Mouse (Mus musculus) liver, embryonic 14.5 days (tissue): ENCODE results near the gene Cd1d1. TPM values are rescaled to one million over a fixed set of nuclear protein-coding genes. Genes with fewer than 3 reads are reported as not detected.

ENCODE experiments used
- ATAC-seq: fragments of 200-750 bp; cut with Nextera tagmentation; 2 replicates; pipeline ENCODE4 v1.8.0; 2017; ENCODE audit warnings: moderate number of reproducible peaks, mild to moderate bottlenecking, moderate library complexity; ENCODE audit not compliant: insufficient read depth
- DNase-seq, 3 experiments: peaks; one replicate each; pipeline ENCODE4 v3.0.0-alpha.2; 2012 to 2013; ENCODE audit warnings: low read depth in 3 of 3, low spot score in 3 of 3
- H3K27ac ChIP-seq: fragments of 300-500 bp; sonication (generic); 2 replicates; pipeline ENCODE4 v1.5.1; 2014; ENCODE audit warnings: moderate library complexity, mild to moderate bottlenecking, control low read depth, inconsistent platforms
- H3K27me3 ChIP-seq: fragments of 300-500 bp; sonication (generic); 2 replicates; pipeline ENCODE4 v1.6.1; 2014; ENCODE audit warnings: mild to moderate bottlenecking, low read length, moderate library complexity; ENCODE audit not compliant: control insufficient read depth, insufficient read depth
- H3K36me3 ChIP-seq: fragments of 300-500 bp; sonication (generic); replicated peaks from 2 replicates; pipeline ENCODE4 v1.6.1; 2014; ENCODE audit warnings: low read depth; ENCODE audit not compliant: control insufficient read depth, insufficient read depth
- H3K4me1 ChIP-seq, 2 experiments: fragments of 200-500 bp in 1 of 2; fragments of 300-500 bp in 1 of 2; sonication (generic) in 1 of 2; replicated peaks; 2 replicates each; pipeline ENCODE4 v1.6.1; 2012 to 2014; ENCODE audit warnings: antibody characterized with exemption in 1 of 2, inconsistent platforms in 1 of 2, low read length in 1 of 2; ENCODE audit not compliant: control insufficient read depth in 2 of 2, insufficient read depth in 2 of 2
- H3K4me2 ChIP-seq: fragments of 300-500 bp; sonication (generic); 2 replicates; pipeline ENCODE4 v1.6.1; 2014; ENCODE audit warnings: low read depth, mild to moderate bottlenecking, control low read depth, moderate library complexity
- H3K4me3 ChIP-seq, 2 experiments: fragments of 200-500 bp in 1 of 2; fragments of 300-500 bp in 1 of 2; sonication (generic) in 1 of 2; 2 replicates each; pipeline ENCODE4 v1.5.1; 2012 to 2014; ENCODE audit warnings: low read depth in 2 of 2, low read length in 2 of 2, mild to moderate bottlenecking in 2 of 2, control low read depth in 1 of 2, inconsistent platforms in 1 of 2, moderate library complexity in 1 of 2; ENCODE audit not compliant: insufficient read depth in 1 of 2
- H3K9ac ChIP-seq: fragments of 300-500 bp; sonication (generic); replicated peaks from 2 replicates; pipeline ENCODE4 v1.6.1; 2014; ENCODE audit warnings: mild to moderate bottlenecking, control low read depth, moderate library complexity
- H3K9me3 ChIP-seq: fragments of 300-500 bp; sonication (generic); 2 replicates; pipeline ENCODE4 v1.6.1; 2016; ENCODE audit warnings: low read length, mixed read lengths; ENCODE audit not compliant: control insufficient read depth
- CTCF ChIP-seq: IDR thresholded peaks from 2 replicates; pipeline ENCODE4 v1.5.1; 2016; ENCODE audit warnings: antibody characterized with exemption, low read depth, control low read depth
- EP300 ChIP-seq: IDR thresholded peaks from 2 replicates; pipeline ENCODE4 v1.6.1; 2016; ENCODE audit warnings: antibody characterized with exemption, low read depth
- WGBS: fragments of 180-500 bp; shearing (Covaris S2); extraction: QIAGEN DNeasy Blood & Tissue Kit; methylation state at CpG from one replicate; pipeline ENCODE4 v1.1.7; 2014; ENCODE audit not compliant: insufficient replicate concordance; 5-methylcytosine and 5-hydroxymethylcytosine counted together
- polyA plus RNA-seq, 2 experiments: library from polyadenylated mRNA; depleted of rRNA in 1 of 2; stranded (reverse) in 1 of 2; unstranded in 1 of 2; fragments of >200 nt; fragmentation: Nextera tagmentation in 1 of 2; extraction: Ambion mirVana in 1 of 2; gene quantifications; 2 replicates each; pipeline versions ENCODE4 v1.2.1 to v1.2.3; 2012 to 2014

Cd1d1 gene
- polyA plus RNA-seq, 2 experiments = 3.4 to 4.2 TPM

DNA sequence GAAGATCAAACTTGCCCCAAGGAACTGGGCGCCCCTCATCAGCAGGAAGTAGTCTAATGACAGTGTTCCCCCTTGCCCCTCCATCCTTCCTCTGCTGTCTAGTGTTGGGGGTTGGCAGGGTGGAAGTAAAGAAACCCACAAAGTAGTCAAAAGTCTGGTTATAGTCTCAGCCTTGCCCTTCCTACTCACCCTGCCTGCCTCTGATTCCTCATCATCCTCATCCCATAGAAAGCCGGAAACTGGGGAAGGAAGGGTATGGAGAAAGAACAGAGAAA lies 37.9 kb downstream of the Cd1d1 start:
- WGBS = 45% methylated on average over 2 of the region's 2 CpGs
- Histone ChIP-seq H3K27me3 (no peaks in the 10 kb centered on the region), H3K36me3 (no peaks in the 10 kb centered on the region), H3K9ac (no peak overlapping the region), H3K4me3 (no peak overlapping the region), H3K4me1 (no peaks in the 10 kb centered on the region; a peak in 2 of 4 replicates), H3K4me2 (no peak overlapping the region), H3K9me3 (no peaks in the 10 kb centered on the region), H3K27ac (no peak overlapping the region)
- TF ChIP-seq EP300 = no peak
- TF ChIP-seq CTCF = no peak
- ATAC-seq (no peak), DNase-seq (no peak)

- Histone ChIP-seq H3K36me3 (no peaks in the 10 kb centered on the region), H3K4me2 (no peak overlapping the region), H3K4me1 (no peaks in the 10 kb centered on the region; a peak in 2 of 4 replicates), H3K9me3 (no peaks in the 10 kb centered on the region), H3K27me3 (no peaks in the 10 kb centered on the region), H3K4me3 (no peak overlapping the region), H3K27ac (no peak overlapping the region), H3K9ac (no peak overlapping the region)
- DNase-seq (no peak), ATAC-seq (no peak)
- 36% methylated on average over 17 of the region's 17 CpGs for WGBS
- no peak for TF ChIP-seq CTCF
- no peak for TF ChIP-seq EP300
Measured at GRCm38 (mm10) chr3:86960656-86961394, 38.4 kb downstream of the Cd1d1 start.

GRCm38 (mm10) chr3:86959088-86959487 lies 40.2 kb downstream of the Cd1d1 start:
- H3K4me1 ChIP-seq = no peaks in the 10 kb centered on the region; a peak in 2 of 4 replicates
- H3K9ac ChIP-seq = no peak overlapping the region
- no peak for ATAC-seq
- no peaks in the 10 kb centered on the region for H3K36me3 ChIP-seq
- no peak for DNase-seq
- no peak for TF ChIP-seq EP300
- TF ChIP-seq CTCF = no peak
- H3K4me3 ChIP-seq = no peak overlapping the region
- H3K27me3 ChIP-seq = no peaks in the 10 kb centered on the region
- H3K9me3 ChIP-seq = no peaks in the 10 kb centered on the region
- no peak overlapping the region for H3K27ac ChIP-seq
- no peak overlapping the region for H3K4me2 ChIP-seq
- 46% methylated on average over 7 of the region's 7 CpGs for WGBS

- H3K27ac ChIP-seq = no peak overlapping the region
- no peak overlapping the region for H3K4me2 ChIP-seq
- H3K4me1 ChIP-seq = no peaks in the 10 kb centered on the region; a peak in 1 of 4 replicates
- TF ChIP-seq EP300 (no peak), CTCF (no peak)
- no peak overlapping the region for H3K4me3 ChIP-seq
- H3K9ac ChIP-seq = no peak overlapping the region
- no peaks in the 10 kb centered on the region for H3K36me3 ChIP-seq
- H3K27me3 ChIP-seq = no peaks in the 10 kb centered on the region
- H3K9me3 ChIP-seq = no peaks in the 10 kb centered on the region; the same call in none of the 2 replicates
- DNase-seq (no peak), ATAC-seq (no peak)
- WGBS = 32% methylated on average over 4 of the region's 4 CpGs
Measured at GRCm38 (mm10) chr3:86955376-86955775, 43.9 kb downstream of the Cd1d1 start.

- Histone ChIP-seq H3K4me2 (no peak overlapping the region), H3K27me3 (no peaks in the 10 kb centered on the region), H3K4me3 (no peak overlapping the region), H3K9ac (no peak overlapping the region), H3K27ac (no peak overlapping the region), H3K36me3 (no peaks in the 10 kb centered on the region), H3K4me1 (no peaks in the 10 kb centered on the region), H3K9me3 (no peaks in the 10 kb centered on the region; the same call in none of the 2 replicates)
- TF ChIP-seq EP300 = no peak
- TF ChIP-seq CTCF = no peak
- ATAC-seq (no peak), DNase-seq (peak in 1 of 3 experiments; percentile 3)
- 39% methylated on average over 1 of the region's 1 CpGs for WGBS
Measured at GRCm38 (mm10) chr3:86954521-86954920, 44.7 kb downstream of the Cd1d1 start.
